Mouse (Mus musculus) adrenal gland, postnatal 0 days (tissue): ENCODE measurements around the gene Cyp2t4. TPM values are rescaled to one million over a fixed set of nuclear protein-coding genes. Genes with fewer than 3 reads are reported as not detected.

Experiments used
- microRNA-seq: library from miRNA; unstranded; fragments of <30 nt; microRNA quantifications from one replicate; pipeline ENCODE4, GENCODE M21; 2016; ENCODE audit warnings: borderline replicate concordance; ENCODE audit not compliant: insufficient number of aligned reads
- polyA plus RNA-seq: library from polyadenylated mRNA; unstranded; fragments of >200 nt; fragmentation: Nextera tagmentation; extraction: Ambion mirVana; gene quantifications from 2 replicates; pipeline ENCODE4 v1.2.1, GENCODE M21; 2015

The Cyp2t4 gene
- polyA plus RNA-seq: 0.08 TPM in 2 replicates

GRCm38 (mm10) chr7:27153205-27153764, at the start of gene Cyp2t4:
Gene Cyp2t4, plus strand, starts transcription at chr7:27153714.

GRCm38 (mm10) chr7:27119676-27120075, 33.8 kb upstream of the Cyp2t4 start, which contains the start of gene Cyp2f2:
Gene Cyp2f2, plus strand, starts transcription at chr7:27119909.

GRCm38 (mm10) chr7:27166614-27167474, 13.3 kb downstream of the Cyp2t4 start, which contains the start of gene Egln2:
Gene Egln2, minus strand, starts transcription at chr7:27166802.

GRCm38 (mm10) chr7:27178324-27179216, 25.1 kb downstream of the Cyp2t4 start, which contains the start of gene Rab4b:
Gene Rab4b, minus strand, starts transcription at chr7:27178896.

GRCm38 (mm10) chr7:27180837-27181695, 27.6 kb downstream of the Cyp2t4 start, which contains the start of the genes Gm21983 and Mia:
Gene Gm21983, minus strand, starts transcription at chr7:27181086.
Gene Mia, minus strand, starts transcription at chr7:27181157.

GRCm38 (mm10) chr7:27195681-27196611, 42.4 kb downstream of the Cyp2t4 start, which contains the start of the genes BC024978 and Snrpa:
Gene BC024978, plus strand, starts transcription at chr7:27195781.
Gene Snrpa, minus strand, starts transcription at chr7:27196271.

Small RNA genes within 50 kb of the gene (microRNA-seq; reads per million reads assigned to microRNA genes)
- gene Mir1191: 2.1 reads per million
- 1.1 reads per million for gene Mir3101

Other genes with a start within 250 kb of the Cyp2t4 start
- 0.51 and 0.96 TPM in 2 replicates for gene Cyp2a22, start 214.3 kb upstream of the Cyp2t4 start, polyA plus RNA-seq
- gene Cyp2a12, start 124.6 kb upstream of the Cyp2t4 start, polyA plus RNA-seq: 0.86 and 1.6 TPM in 2 replicates
- 6.3 and 36.2 TPM in 2 replicates for gene Cyp2f2, start 33.8 kb upstream of the Cyp2t4 start, polyA plus RNA-seq
- 60.0 and 66.9 TPM in 2 replicates for gene Egln2, start 13.1 kb downstream of the Cyp2t4 start, polyA plus RNA-seq
- 70.8 and 78.7 TPM in 2 replicates for gene Rab4b, start 25.2 kb downstream of the Cyp2t4 start, polyA plus RNA-seq
- 0.44 TPM in 1 of 2 replicates, not detected in the other for gene Gm21983, start 27.4 kb downstream of the Cyp2t4 start, polyA plus RNA-seq
- 7.4 and 7.5 TPM in 2 replicates for gene Mia, start 27.4 kb downstream of the Cyp2t4 start, polyA plus RNA-seq
- 2.0 and 3.0 TPM in 2 replicates for gene BC024978, start 42.1 kb downstream of the Cyp2t4 start, polyA plus RNA-seq
- 76.4 and 99.8 TPM in 2 replicates for gene Snrpa, start 42.6 kb downstream of the Cyp2t4 start, polyA plus RNA-seq
- gene Itpkc, start 74.9 kb downstream of the Cyp2t4 start, polyA plus RNA-seq: 3.9 and 4.1 TPM in 2 replicates
- 15.9 and 25.4 TPM in 2 replicates for gene Coq8b, start 79.3 kb downstream of the Cyp2t4 start, polyA plus RNA-seq
- gene Numbl, start 104.7 kb downstream of the Cyp2t4 start, polyA plus RNA-seq: 18.3 and 28.1 TPM in 2 replicates
- gene Ltbp4, start 184.0 kb downstream of the Cyp2t4 start, polyA plus RNA-seq: 59.6 and 109 TPM in 2 replicates
- gene Shkbp1, start 202.3 kb downstream of the Cyp2t4 start, polyA plus RNA-seq: 13.6 and 13.9 TPM in 2 replicates
- not detected in 2 replicates for gene Gm20479, start 203.7 kb downstream of the Cyp2t4 start, polyA plus RNA-seq